10 mouse cellular contexts compared by ENCODE assay signal in genomic region chr4:107984282-107984981, GRCm38 (mm10). TPM values are rescaled to one million over a fixed set of nuclear protein-coding genes. Genes with fewer than 3 reads are reported as not detected.
DNase-seq lines count a peak whose midpoint lies in the region; ATAC-seq lines count a peak whose summit lies in the region.
"Had no signal": no experiment of that assay in that cellular context is flagged by ENCODE, and none has a peak within 500 bp of the region (broad histone marks: within the 10 kb centered on the region; RNA-seq: fewer than 3 reads in every experiment).

No protein-coding gene starts in this region.

- no peak overlapping the region for H3K4me2 ChIP-seq in forebrain, embryonic 14.5 days (ENCODE audit: low read length)
- H3K4me2 ChIP-seq in forebrain, embryonic 12.5 days = no peak overlapping the region
- no peak overlapping the region for H3K4me2 ChIP-seq in hindbrain, embryonic 13.5 days

- H3K9me3 ChIP-seq in forebrain, embryonic 14.5 days (replicated peaks; ENCODE audit: control insufficient read depth, low read length) = no peaks in the 10 kb centered on the region
- H3K9me3 ChIP-seq in forebrain, embryonic 12.5 days = no peaks in the 10 kb centered on the region
- no peaks in the 10 kb centered on the region for H3K9me3 ChIP-seq in hindbrain, embryonic 13.5 days

- no peaks in the 10 kb centered on the region for H3K4me1 ChIP-seq in forebrain, embryonic 14.5 days (ENCODE audit: control insufficient read depth, insufficient read depth, low read length)
- no peaks in the 10 kb centered on the region for H3K4me1 ChIP-seq in forebrain, embryonic 12.5 days
- H3K4me1 ChIP-seq in hindbrain, embryonic 13.5 days (replicated peaks) = peaks cover 5% of the 10 kb centered on the region; the same call in 1 of the 2 replicates

- no peak overlapping the region for H3K4me3 ChIP-seq in forebrain, embryonic 14.5 days (ENCODE audit: low read depth, low read length)
- H3K4me3 ChIP-seq in forebrain, embryonic 12.5 days (replicated peaks) = no peak overlapping the region
- H3K4me3 ChIP-seq in hindbrain, embryonic 13.5 days = no peak overlapping the region

- no peaks in the 10 kb centered on the region for H3K27me3 ChIP-seq in forebrain, embryonic 14.5 days (replicated peaks; ENCODE audit: control insufficient read depth, insufficient read depth, low read length)
- H3K27me3 ChIP-seq in forebrain, embryonic 12.5 days = no peaks in the 10 kb centered on the region
- H3K27me3 ChIP-seq in hindbrain, embryonic 13.5 days = no peaks in the 10 kb centered on the region

- H3K27ac ChIP-seq in forebrain, embryonic 14.5 days (ENCODE audit: low read depth, low read length) = 0 out of 2 replicates have a peak overlapping the region, but pooled peaks have one; percentile 39
- no peak overlapping the region for H3K27ac ChIP-seq in forebrain, embryonic 12.5 days
- H3K27ac ChIP-seq in hindbrain, embryonic 13.5 days = no peak overlapping the region

- 72% methylated on average over 7 of the region's 7 CpGs for WGBS in forebrain, embryonic 14.5 days
- 84% methylated on average over 7 of the region's 7 CpGs for WGBS in forebrain, embryonic 12.5 days
- WGBS in hindbrain, embryonic 13.5 days = 69% methylated on average over 7 of the region's 7 CpGs

- DNase-seq in forebrain, embryonic 14.5 days (ENCODE audit: low spot score) = peak; percentile 55
- DNase-seq in kidney, adult 11 months = peak; percentile 58
- peak; percentile 28 to 87 for DNase-seq in left cerebral cortex, adult 8-10 months (ENCODE audit: low spot score in 2 of 2)
- peak; percentile 32 for DNase-seq in ovary, postnatal 10 days (ENCODE audit: low spot score)
- DNase-seq in cerebellum, adult 11-12 months = no peak

- ATAC-seq in forebrain, embryonic 14.5 days = no peak
- ATAC-seq in forebrain, embryonic 12.5 days (ENCODE audit: low FRiP score) = no peak
- ATAC-seq in frontal cortex, adult (ENCODE audit: low TSS enrichment) = peak; percentile 95
- no peak for ATAC-seq in hindbrain, embryonic 13.5 days (ENCODE audit: low FRiP score)

- no peaks in the 10 kb centered on the region for H3K36me3 ChIP-seq in forebrain, embryonic 14.5 days (ENCODE audit: control insufficient read depth, insufficient read depth, low read length)
- no peaks in the 10 kb centered on the region for H3K36me3 ChIP-seq in forebrain, embryonic 12.5 days (replicated peaks)
- H3K36me3 ChIP-seq in hindbrain, embryonic 13.5 days = no peaks in the 10 kb centered on the region

- no peak overlapping the region for H3K9ac ChIP-seq in forebrain, embryonic 14.5 days (ENCODE audit: low read length)
- no peak overlapping the region for H3K9ac ChIP-seq in forebrain, embryonic 12.5 days
- H3K9ac ChIP-seq in hindbrain, embryonic 13.5 days = no peak overlapping the region

RNA-seq across cellular contexts. Expression of gene Slc1a7, which starts 16.3 kb away (rescaled TPM):
- not detected in 2 replicates for polyA plus RNA-seq in forebrain, embryonic 14.5 days (2014; fragmentation: Nextera tagmentation; extraction: Ambion mirVana)
- polyA plus RNA-seq in forebrain, embryonic 12.5 days (2016; fragmentation: Nextera tagmentation; extraction: Ambion mirVana) = not detected in 2 replicates
- total RNA-seq in left cerebral cortex, adult 8-10 months (2022) = under 1 TPM in 3 of 4 experiments, not detected in 1; 0.24 to 0.42 (median 0.27) TPM
- not detected in 2 replicates for polyA plus RNA-seq in hindbrain, embryonic 13.5 days (2015; fragmentation: Nextera tagmentation; extraction: Ambion mirVana)
- total RNA-seq: common myeloid progenitor, adult 5-6 weeks had no signal
- polyA plus RNA-seq: neural tube, embryonic 11.5 days had no signal
